Mouse (Mus musculus): Measurements from ENCODE around the gene Rhox4d. TPM values are rescaled to one million over a fixed set of nuclear protein-coding genes. Genes with fewer than 3 reads are reported as not detected.

Gene Rhox4d
- not detected in 2 replicates for polyA plus RNA-seq (2012; rRNA removed)

GRCm38 (mm10) chrX:37514059-37514458, at the start of gene Rhox4d:
Rhox4d (plus strand) TSS chrX:37514359.

GRCm38 (mm10) chrX:37480037-37480436, 34.1 kb upstream of the Rhox4d start, which contains the start of gene Rhox4c:
Rhox4c (plus strand) TSS chrX:37480337.

GRCm38 (mm10) chrX:37530152-37530551, 16.0 kb downstream of the Rhox4d start, which contains the start of gene Rhox2e:
Rhox2e (plus strand) TSS chrX:37530452.

GRCm38 (mm10) chrX:37541719-37542118, 27.6 kb downstream of the Rhox4d start, which contains the start of gene Rhox3e:
Rhox3e (plus strand) TSS chrX:37542019.

GRCm38 (mm10) chrX:37557112-37557511, 43.0 kb downstream of the Rhox4d start, which contains the start of gene Rhox4e:
Rhox4e (plus strand) TSS chrX:37557412.

Other genes starting within 250 kb of the Rhox4d start
- gene Rhox4a, start 249.0 kb upstream of the Rhox4d start, polyA plus RNA-seq (2012; rRNA removed): not detected in 2 replicates
- gene Rhox3a2, start 134.3 kb upstream of the Rhox4d start, polyA plus RNA-seq (2012; rRNA removed): not detected in 2 replicates
- not detected in 2 replicates for gene Rhox4a2, start 123.5 kb upstream of the Rhox4d start, polyA plus RNA-seq (2012; rRNA removed)
- not detected in 2 replicates for gene Rhox2b, start 102.3 kb upstream of the Rhox4d start, polyA plus RNA-seq (2012; rRNA removed)
- gene Rhox4b, start 81.9 kb upstream of the Rhox4d start, polyA plus RNA-seq (2012; rRNA removed): not detected in 2 replicates
- gene Rhox2c, start 60.7 kb upstream of the Rhox4d start, polyA plus RNA-seq (2012; rRNA removed): not detected in 2 replicates
- not detected in 2 replicates for gene Rhox3c, start 55.8 kb upstream of the Rhox4d start, polyA plus RNA-seq (2012; rRNA removed)
- gene Rhox4c, start 34.0 kb upstream of the Rhox4d start, polyA plus RNA-seq (2012; rRNA removed): not detected in 2 replicates
- not detected in 2 replicates for gene Rhox2d, start 20.9 kb upstream of the Rhox4d start, polyA plus RNA-seq (2012; rRNA removed)
- gene Rhox2e, start 16.1 kb downstream of the Rhox4d start, polyA plus RNA-seq (2012; rRNA removed): not detected in 2 replicates
- gene Rhox3e, start 27.7 kb downstream of the Rhox4d start, polyA plus RNA-seq (2012; rRNA removed): not detected in 2 replicates
- gene Rhox4e, start 43.1 kb downstream of the Rhox4d start, polyA plus RNA-seq (2012; rRNA removed): not detected in 2 replicates
- gene Rhox2f, start 57.0 kb downstream of the Rhox4d start, polyA plus RNA-seq (2012; rRNA removed): not detected in 2 replicates
- gene Rhox3f, start 66.6 kb downstream of the Rhox4d start, polyA plus RNA-seq (2012; rRNA removed): not detected in 2 replicates
- not detected in 2 replicates for gene Rhox4f, start 93.3 kb downstream of the Rhox4d start, polyA plus RNA-seq (2012; rRNA removed)
- not detected in 2 replicates for gene Rhox3g, start 114.3 kb downstream of the Rhox4d start, polyA plus RNA-seq (2012; rRNA removed)
- gene Rhox2g, start 129.1 kb downstream of the Rhox4d start, polyA plus RNA-seq (2012; rRNA removed): not detected in 2 replicates
- not detected in 2 replicates for gene Rhox4g, start 137.0 kb downstream of the Rhox4d start, polyA plus RNA-seq (2012; rRNA removed)
- gene Rhox3h, start 154.4 kb downstream of the Rhox4d start, polyA plus RNA-seq (2012; rRNA removed): not detected in 2 replicates
- gene Rhox2h, start 158.9 kb downstream of the Rhox4d start, polyA plus RNA-seq (2012; rRNA removed): not detected in 2 replicates

Measured in stomach, adult 2 months (tissue).